10 mouse cellular contexts compared by ENCODE assay signal in genomic region chr8:126848369-126849105, GRCm38 (mm10).
DNase-seq lines count a peak whose midpoint lies in the region; TF ChIP-seq lines count a peak whose summit lies in the region.
"Had no signal": no experiment of that assay in that cellular context is flagged by ENCODE, and none has a peak within 500 bp of the region (broad histone marks: within the 10 kb centered on the region; RNA-seq: fewer than 3 reads in every experiment).

No protein-coding gene starts in this region.

- peak overlapping the region; percentile 36 for H3K4me2 ChIP-seq in myocyte (ENCODE audit: low read depth)
- H3K4me2 ChIP-seq: forebrain, embryonic 15.5 days; heart, embryonic 11.5 days had no signal

- H3K4me3 ChIP-seq in heart, embryonic 10.5 days: no peak overlapping the region
- no peak overlapping the region for H3K4me3 ChIP-seq in myocyte
- H3K4me3 ChIP-seq: forebrain, embryonic 15.5 days had no signal

- DNase-seq in heart, embryonic 10.5 days (ENCODE audit: low spot score): no peak
- no peak for DNase-seq in heart, postnatal 25 days (ENCODE audit: low spot score)
- peak; percentile 84 for DNase-seq in CD4-positive helper T cell, adult 2 months (ENCODE audit: low read depth, low spot score)
- DNase-seq in induced T-regulatory cell, adult 2 months (ENCODE audit: low read depth): peak; percentile 88
- DNase-seq in right cerebral cortex, adult 18-20 months: no peak
- DNase-seq in adrenal gland, postnatal 25 days: no peak
- no peak for DNase-seq in gastrocnemius, postnatal 14 days

- no peaks in the 10 kb centered on the region for H3K9me3 ChIP-seq in heart, embryonic 10.5 days
- H3K9me3 ChIP-seq: forebrain, embryonic 15.5 days had no signal

- WGBS in heart, embryonic 10.5 days: 85% methylated on average over 13 of the region's 13 CpGs

- H3K27me3 ChIP-seq in heart, embryonic 10.5 days (ENCODE audit: insufficient read depth, poor library complexity, severe bottlenecking): no peaks in the 10 kb centered on the region
- H3K27me3 ChIP-seq in myocyte (ENCODE audit: control insufficient read depth, insufficient read depth, insufficient read length): no peaks in the 10 kb centered on the region
- H3K27me3 ChIP-seq: forebrain, embryonic 15.5 days had no signal

- no peaks in the 10 kb centered on the region for H3K36me3 ChIP-seq in heart, embryonic 10.5 days
- H3K36me3 ChIP-seq in myocyte (ENCODE audit: control insufficient read depth, insufficient read depth): no peaks in the 10 kb centered on the region
- H3K36me3 ChIP-seq: forebrain, embryonic 15.5 days had no signal

- H3ac ChIP-seq in myocyte (ENCODE audit: control insufficient read depth, insufficient read length): no peak overlapping the region

- H3K27ac ChIP-seq in heart, embryonic 10.5 days: peak overlapping the region; percentile 86; the same call in 1 of the 2 replicates
- H3K27ac ChIP-seq: forebrain, embryonic 15.5 days had no signal

- no peak for TF ChIP-seq POLR2A in myocyte (IDR thresholded peaks at IDR 0.05; ENCODE audit: insufficient read length, low read depth)

- H3K4me1 ChIP-seq in heart, embryonic 10.5 days: peaks cover 56% of the 10 kb centered on the region
- H3K4me1 ChIP-seq: forebrain, embryonic 15.5 days had no signal

- intact Hi-C loops in heart, postnatal 25 days (cut with DNase I): no loop called here
- intact Hi-C loops in gastrocnemius, postnatal 14 days (cut with DNase I; ENCODE audit: low total_unique reads): no loop called here

- H3K79me2 ChIP-seq in myocyte (ENCODE audit: control insufficient read depth, insufficient read depth): no peaks in the 10 kb centered on the region

TF ChIP-seq in myocyte, 11 proteins besides CTCF, POLR2A, EP300 and RAD21:
- TF ChIP-seq MYOG (IDR thresholded peaks at IDR 0.05; ENCODE audit: control insufficient read depth in 1 of 3, insufficient read depth in 1 of 3, insufficient read length in 2 of 3, low read depth in 2 of 3) (no peak), USF1 (IDR thresholded peaks at IDR 0.05; ENCODE audit: low read depth) (no peak), POLR2AphosphoS2 (IDR thresholded peaks at IDR 0.05; ENCODE audit: insufficient read length, low read depth) (no peak), CEBPB (IDR thresholded peaks at IDR 0.05; ENCODE audit: insufficient read depth, poor library complexity, severe bottlenecking) (no peak), TCF12 (IDR thresholded peaks at IDR 0.05; ENCODE audit: insufficient read depth, poor library complexity, severe bottlenecking) (no peak), TCF3 (IDR thresholded peaks at IDR 0.05; ENCODE audit: insufficient read length, low read depth) (no peak), E2F4 (IDR thresholded peaks at IDR 0.05; ENCODE audit: insufficient read depth) (no peak), MYOD1 (IDR thresholded peaks at IDR 0.05; ENCODE audit: control insufficient read depth in 1 of 3, insufficient read length in 2 of 3, low read depth in 2 of 3) (no peak), MAX (IDR thresholded peaks at IDR 0.05; ENCODE audit: low read depth) (no peak), REST (IDR thresholded peaks at IDR 0.05; ENCODE audit: insufficient read depth, insufficient read length) (no peak), SRF (IDR thresholded peaks at IDR 0.05; ENCODE audit: control insufficient read depth, insufficient read length, low read depth) (no peak)

Comparison
In these comparisons a context has a peak if more than half of its experiments do, and no peak if none do; other contexts are left out.
1. DNase-seq: peak in CD4-positive helper T cell, adult 2 months (single experiment) and induced T-regulatory cell, adult 2 months (single experiment); none in heart, embryonic 10.5 days (single experiment), heart, postnatal 25 days (single experiment), right cerebral cortex, adult 18-20 months (single experiment), adrenal gland, postnatal 25 days (single experiment) and gastrocnemius, postnatal 14 days (single experiment).